Mouse (Mus musculus) ES-Bruce4 (cell line): ENCODE results near the gene Celf2. TPM values are rescaled to one million over a fixed set of nuclear protein-coding genes. Genes with fewer than 3 reads are reported as not detected.

Experiments
- H3K27ac ChIP-seq: 2 replicates; pipeline ENCODE4 v1.5.1; 2012; ENCODE audit warnings: low read length, inconsistent platforms; ENCODE audit not compliant: insufficient read depth
- H3K27me3 ChIP-seq: 2 replicates; pipeline ENCODE4 v1.6.1; 2012; ENCODE audit warnings: mild to moderate bottlenecking, low read length, inconsistent platforms; ENCODE audit not compliant: control insufficient read depth, poor library complexity, insufficient read depth, severe bottlenecking
- H3K36me3 ChIP-seq: 2 replicates; pipeline ENCODE4 v1.6.1; 2012; ENCODE audit warnings: inconsistent platforms, mild to moderate bottlenecking, low read length, moderate library complexity; ENCODE audit not compliant: control insufficient read depth, poor library complexity, insufficient read depth, severe bottlenecking
- H3K4me1 ChIP-seq: one replicate; pipeline ENCODE4 v1.8.1; 2011; ENCODE audit warnings: low read length; ENCODE audit not compliant: control insufficient read depth, insufficient read depth
- H3K4me3 ChIP-seq: 2 replicates; pipeline ENCODE4 v1.5.1; 2011; ENCODE audit warnings: low read depth, mild to moderate bottlenecking, low read length
- H3K9ac ChIP-seq: 2 replicates; pipeline ENCODE4 v1.6.1; 2012; ENCODE audit warnings: low read depth, mild to moderate bottlenecking, inconsistent platforms; ENCODE audit not compliant: poor library complexity, severe bottlenecking
- H3K9me3 ChIP-seq: replicated peaks from 2 replicates; pipeline ENCODE4 v1.6.1; 2012; ENCODE audit warnings: mild to moderate bottlenecking, low read length, inconsistent platforms; ENCODE audit not compliant: control insufficient read depth, poor library complexity, insufficient read depth, severe bottlenecking
- CTCF ChIP-seq: IDR thresholded peaks from one replicate; pipeline ENCODE4 v1.8.1; 2011; ENCODE audit warnings: low read depth, low read length
- EP300 ChIP-seq: IDR thresholded peaks from 2 replicates; pipeline ENCODE4 v1.6.1; 2011; ENCODE audit warnings: low read depth, low read length; ENCODE audit not compliant: insufficient read depth
- POLR2A ChIP-seq: IDR thresholded peaks from one replicate; pipeline ENCODE4 v1.8.1; 2011; ENCODE audit warnings: low read length; ENCODE audit not compliant: insufficient read depth
- polyA plus RNA-seq: library from polyadenylated mRNA; stranded (reverse); fragments of >200 nt; gene quantifications from 2 replicates; pipeline ENCODE4 v1.2.4, GENCODE M21; 2011; ENCODE audit warnings: low read depth; ENCODE audit not compliant: missing spikeins, insufficient read depth, insufficient read length

Celf2 gene
- polyA plus RNA-seq, 1 experiment: 10.6 TPM

DNA sequence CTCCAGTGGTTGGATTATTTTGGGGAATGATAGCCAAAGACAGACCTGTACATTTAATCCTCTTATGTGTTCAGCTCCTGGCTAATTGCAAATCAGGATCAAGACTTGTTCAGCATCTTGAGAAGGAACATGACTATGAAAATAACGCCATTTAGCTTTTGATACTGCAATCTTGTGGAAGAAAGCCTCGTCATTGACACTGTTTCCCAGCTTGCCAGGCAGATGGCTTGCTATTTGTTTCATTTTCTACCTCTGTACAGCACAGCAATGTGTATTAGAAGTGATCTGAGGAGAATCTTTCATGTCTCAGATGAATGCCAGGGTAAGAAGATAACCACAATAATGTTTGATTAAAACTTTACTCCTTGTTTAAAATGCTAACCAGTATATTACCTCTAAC, 315.9 kb downstream of the Celf2 start:
- TF ChIP-seq EP300 (no peak), CTCF (no peak), POLR2A (no peak)
- Histone ChIP-seq H3K9me3 (no peaks in the 10 kb centered on the region), H3K4me1 (no peaks in the 10 kb centered on the region), H3K27ac (no peak overlapping the region), H3K27me3 (no peaks in the 10 kb centered on the region), H3K4me3 (no peak overlapping the region), H3K36me3 (no peaks in the 10 kb centered on the region), H3K9ac (no peak overlapping the region)

GRCm38 (mm10) chr2:7179186-7179585, 330.2 kb downstream of the Celf2 start:
- TF ChIP-seq POLR2A: no peak
- TF ChIP-seq EP300: no peak
- no peak for TF ChIP-seq CTCF
- Histone ChIP-seq H3K9ac (no peak overlapping the region), H3K27ac (no peak overlapping the region), H3K36me3 (no peaks in the 10 kb centered on the region), H3K4me1 (no peaks in the 10 kb centered on the region), H3K4me3 (no peak overlapping the region), H3K9me3 (no peaks in the 10 kb centered on the region), H3K27me3 (no peaks in the 10 kb centered on the region)

DNA sequence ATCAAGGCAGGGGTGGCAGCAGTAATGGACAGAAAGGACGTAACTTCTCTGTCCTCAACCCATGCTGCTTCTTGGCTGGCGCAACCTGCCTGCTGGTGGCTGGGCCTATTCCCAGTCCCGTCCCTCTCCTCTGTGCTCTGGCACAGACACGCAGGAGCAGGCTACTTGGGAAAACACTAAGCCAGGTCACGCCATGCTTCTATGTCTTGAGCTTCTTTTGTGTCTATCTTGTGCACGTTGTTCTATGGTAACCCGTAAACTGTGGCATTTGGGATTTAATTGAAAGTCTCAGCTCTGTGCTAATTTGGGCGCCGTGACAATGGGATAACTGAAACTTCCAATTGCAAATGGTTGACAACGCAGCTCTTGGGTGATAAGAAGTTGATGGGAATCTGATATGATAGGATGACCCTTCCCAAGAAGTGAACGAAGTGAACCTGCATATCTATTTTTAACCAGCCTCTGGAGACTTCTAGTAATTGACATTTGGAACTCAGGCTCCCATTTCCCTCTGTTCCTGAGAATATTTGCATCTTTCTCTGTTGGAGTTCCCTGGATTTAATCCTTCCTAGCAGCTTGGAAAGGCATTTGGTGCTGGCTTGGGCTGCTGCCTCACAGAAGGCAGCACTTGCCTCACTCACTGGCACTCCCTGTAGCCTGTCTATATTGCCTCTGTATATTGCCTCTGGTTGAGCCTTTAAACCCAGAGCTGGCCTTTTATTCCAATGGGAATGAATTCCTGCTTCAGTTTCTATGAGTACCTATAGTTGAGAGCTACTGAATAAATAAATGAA, 335.9 kb downstream of the Celf2 start:
- TF ChIP-seq CTCF: no peak
- no peak for TF ChIP-seq POLR2A
- TF ChIP-seq EP300: no peak
- Histone ChIP-seq H3K4me3 (no peak overlapping the region), H3K9ac (no peak overlapping the region), H3K27ac (no peak overlapping the region), H3K27me3 (no peaks in the 10 kb centered on the region), H3K4me1 (no peaks in the 10 kb centered on the region), H3K9me3 (no peaks in the 10 kb centered on the region), H3K36me3 (no peaks in the 10 kb centered on the region)

GRCm38 (mm10) chr2:7171087-7171696, 338.2 kb downstream of the Celf2 start:
- Histone ChIP-seq H3K4me3 (no peak overlapping the region), H3K4me1 (no peaks in the 10 kb centered on the region), H3K27ac (no peak overlapping the region), H3K27me3 (no peaks in the 10 kb centered on the region), H3K36me3 (no peaks in the 10 kb centered on the region), H3K9ac (no peak overlapping the region), H3K9me3 (no peaks in the 10 kb centered on the region)
- TF ChIP-seq POLR2A: no peak
- no peak for TF ChIP-seq EP300
- no peak for TF ChIP-seq CTCF

DNA sequence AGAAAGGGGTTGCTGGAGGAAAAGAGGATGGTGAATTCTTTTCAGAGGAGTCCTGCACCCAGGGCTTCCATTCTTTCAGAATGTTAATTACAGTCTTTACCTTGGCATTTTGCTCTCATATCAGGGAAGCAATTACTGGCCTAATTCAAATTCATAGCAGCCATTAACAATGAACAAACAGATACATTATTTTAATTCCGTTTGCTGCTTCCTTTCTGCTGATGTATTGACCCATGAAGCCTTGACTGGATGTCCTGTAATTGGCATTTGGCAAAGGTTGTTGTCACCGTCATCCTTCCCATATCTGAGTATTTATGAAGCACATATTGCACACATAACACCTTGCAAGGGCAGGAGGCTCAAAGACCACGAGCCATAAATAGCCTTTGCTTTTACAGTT, 343.6 kb downstream of the Celf2 start:
- H3K36me3 ChIP-seq: no peaks in the 10 kb centered on the region
- no peaks in the 10 kb centered on the region for H3K27me3 ChIP-seq
- H3K9me3 ChIP-seq: no peaks in the 10 kb centered on the region
- TF ChIP-seq CTCF: no peak
- no peak for TF ChIP-seq POLR2A
- no peak for TF ChIP-seq EP300
- H3K4me3 ChIP-seq: no peak overlapping the region
- no peak overlapping the region for H3K9ac ChIP-seq
- H3K4me1 ChIP-seq: no peaks in the 10 kb centered on the region
- H3K27ac ChIP-seq: no peak overlapping the region

- H3K27me3 ChIP-seq: no peaks in the 10 kb centered on the region
- TF ChIP-seq POLR2A (no peak), CTCF (no peak), EP300 (no peak)
- no peaks in the 10 kb centered on the region for H3K36me3 ChIP-seq
- H3K27ac ChIP-seq: no peak overlapping the region
- H3K9me3 ChIP-seq: no peaks in the 10 kb centered on the region
- no peak overlapping the region for H3K4me3 ChIP-seq
- H3K9ac ChIP-seq: no peak overlapping the region
- no peaks in the 10 kb centered on the region for H3K4me1 ChIP-seq
Measured at GRCm38 (mm10) chr2:7160108-7160507, 349.3 kb downstream of the Celf2 start.
